Mouse (Mus musculus) liver, embryonic 11.5 days (tissue): ENCODE measurements around the gene Timm8b. TPM values are rescaled to one million over a fixed set of nuclear protein-coding genes. Genes with fewer than 3 reads are reported as not detected.
"Not testable (repeated sequence)": the region's sequence is repeated elsewhere in the genome, so short reads cannot be mapped to it uniquely, and the experiment has no call there.

Experiments used
- ATAC-seq: fragments of 200-750 bp; cut with Nextera tagmentation; replicated peaks from 2 replicates; pipeline ENCODE4 v1.8.0; 2017; ENCODE audit warnings: moderate number of reproducible peaks, mild to moderate bottlenecking, moderate TSS enrichment, moderate library complexity; ENCODE audit not compliant: low FRiP score
- DNase-seq: peaks from one replicate; pipeline ENCODE4 v3.0.0-alpha.2; 2017; ENCODE audit warnings: low spot score
- H3K27ac ChIP-seq: fragments of 300-500 bp; sonication (generic); 2 replicates; pipeline ENCODE4 v1.5.1; 2014; ENCODE audit warnings: mild to moderate bottlenecking, low read depth, low read length, control low read depth
- H3K27me3 ChIP-seq: fragments of 300-500 bp; sonication (generic); replicated peaks from 2 replicates; pipeline ENCODE4 v1.6.1; 2014; ENCODE audit warnings: low read length, mixed read lengths; ENCODE audit not compliant: control insufficient read depth, insufficient read depth
- H3K36me3 ChIP-seq: fragments of 300-500 bp; sonication (generic); 2 replicates; pipeline ENCODE4 v1.6.1; 2014; ENCODE audit warnings: mild to moderate bottlenecking, low read length, moderate library complexity, mixed read lengths; ENCODE audit not compliant: control insufficient read depth, insufficient read depth
- H3K4me1 ChIP-seq: fragments of 300-500 bp; sonication (generic); replicated peaks from 2 replicates; pipeline ENCODE4 v1.6.1; 2014; ENCODE audit warnings: low read length, mixed read lengths; ENCODE audit not compliant: control insufficient read depth, insufficient read depth
- H3K4me2 ChIP-seq: fragments of 300-500 bp; sonication (generic); 2 replicates; pipeline ENCODE4 v1.6.1; 2014; ENCODE audit warnings: mild to moderate bottlenecking, control low read depth, moderate library complexity
- H3K4me3 ChIP-seq: fragments of 300-500 bp; sonication (generic); 2 replicates; pipeline ENCODE4 v1.5.1; 2014; ENCODE audit warnings: low read depth, low read length, control low read depth
- H3K9ac ChIP-seq: fragments of 300-500 bp; sonication (generic); 2 replicates; pipeline ENCODE4 v1.6.1; 2014; ENCODE audit warnings: low read depth, low read length, control low read depth
- H3K9me3 ChIP-seq: fragments of 300-500 bp; sonication (generic); 2 replicates; pipeline ENCODE4 v1.6.1; 2016; ENCODE audit warnings: low read length, inconsistent platforms, mixed read lengths; ENCODE audit not compliant: control insufficient read depth
- WGBS: fragments of 180-500 bp; shearing (Covaris S2); extraction: QIAGEN DNeasy Blood & Tissue Kit; methylation state at CpG from one replicate; pipeline ENCODE4 v1.1.7; 2014; 5-methylcytosine and 5-hydroxymethylcytosine counted together
- polyA plus RNA-seq: library from polyadenylated mRNA; unstranded; fragments of >200 nt; fragmentation: Nextera tagmentation; extraction: Ambion mirVana; gene quantifications from 2 replicates; pipeline ENCODE4 v1.2.1, GENCODE M21; 2014

Timm8b gene
- polyA plus RNA-seq, 1 experiment from 2014 or later: 312 TPM

DNA sequence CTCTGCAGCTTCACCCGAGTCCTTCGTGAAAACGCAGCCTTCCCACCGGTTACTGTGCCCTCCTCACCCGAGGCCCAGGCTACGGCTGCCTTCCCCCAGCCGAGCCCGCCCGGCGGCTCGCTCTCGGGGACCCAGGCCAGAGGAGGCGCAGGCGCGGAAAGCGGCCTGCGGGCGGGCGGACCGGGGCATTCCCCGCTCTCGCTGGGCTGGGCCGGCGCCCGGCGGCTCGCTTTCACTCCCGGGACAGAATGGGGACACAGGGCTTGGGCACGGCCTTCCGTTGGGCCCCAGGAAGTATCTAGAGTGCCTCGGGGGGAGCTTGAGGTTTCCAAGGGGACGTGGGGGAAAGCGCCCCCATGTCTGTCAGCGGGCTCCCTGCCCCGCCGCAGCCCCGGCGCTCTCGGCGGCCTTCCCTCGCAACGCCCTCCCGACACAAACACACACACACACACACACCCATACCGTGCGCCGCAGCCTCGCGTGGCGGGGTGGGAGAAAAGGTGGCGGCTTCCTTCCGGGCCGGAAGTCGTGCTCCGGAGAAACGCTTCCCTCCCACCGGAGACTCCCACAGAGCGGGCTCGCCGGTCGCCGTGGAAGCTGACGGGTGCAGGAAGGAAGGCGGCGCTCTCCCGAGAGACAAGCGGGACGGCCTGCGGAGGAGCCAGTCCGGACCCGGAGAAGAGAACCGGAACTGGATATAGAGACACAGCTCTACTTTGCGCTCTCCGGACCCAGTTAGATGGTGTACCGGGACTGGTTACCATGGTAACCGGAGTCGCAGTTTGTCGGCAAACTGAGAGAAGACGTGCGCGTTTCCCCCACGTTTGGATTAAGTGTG, 13.3 kb downstream of the Timm8b start, which contains the start of the genes Pih1d2 and Nkapd1:
TSS of gene Pih1d2 (plus strand) at position 556 of the 838 bp plus-strand sequence.
TSS of gene Nkapd1 (minus strand) at position 699 of the 838 bp plus-strand sequence.
- H3K27ac ChIP-seq: peak within 1 kb of the TSS; percentile 96
- 0 out of 2 replicates have a peak, but pooled peaks cover 2% of the 10 kb centered on the region for H3K4me1 ChIP-seq
- no peaks in the 10 kb centered on the region for H3K27me3 ChIP-seq
- under 1% methylated on average over 80 of the region's 81 CpGs for WGBS
- peak; percentile 83 for DNase-seq
- ATAC-seq: peak; percentile 92
- no peaks in the 10 kb centered on the region for H3K9me3 ChIP-seq
- peak within 1 kb of the TSS; percentile 70 for H3K4me2 ChIP-seq
- peak within 1 kb of the TSS; percentile 95 for H3K9ac ChIP-seq
- peaks cover 20% of the 10 kb centered on the region for H3K36me3 ChIP-seq
- peak within 1 kb of the TSS; percentile 96 for H3K4me3 ChIP-seq

DNA sequence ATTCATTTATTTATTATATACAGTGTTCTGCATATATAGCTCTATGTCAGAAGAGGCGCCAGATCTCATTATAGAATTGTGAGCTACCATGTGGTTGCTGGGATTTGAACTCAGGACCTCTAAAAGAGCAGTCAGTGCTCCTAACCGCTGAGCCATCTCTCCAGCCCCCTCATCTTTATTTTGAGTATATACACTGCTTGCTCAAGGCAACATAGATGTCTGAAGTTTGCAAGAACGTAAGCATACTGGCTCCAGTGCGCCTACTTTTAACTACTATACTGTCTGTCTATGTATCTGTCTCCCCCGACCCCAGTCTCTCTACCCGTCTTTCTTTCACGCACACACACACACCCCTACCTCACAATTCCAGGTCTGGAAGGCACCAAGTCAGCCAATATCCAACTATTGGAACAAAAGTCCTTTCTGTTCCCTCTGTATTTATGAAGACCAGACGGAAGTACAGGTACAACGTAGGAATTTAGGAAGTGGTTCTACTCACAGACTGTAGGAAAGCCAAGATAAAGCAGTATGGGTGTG, 14.2 kb downstream of the Timm8b start:
- no peak for ATAC-seq
- H3K9ac ChIP-seq: no peak overlapping the region
- H3K9me3 ChIP-seq: no peaks in the 10 kb centered on the region
- H3K36me3 ChIP-seq: peaks cover 14% of the 10 kb centered on the region
- DNase-seq: no peak
- peak overlapping the region; percentile 96 for H3K4me3 ChIP-seq
- H3K4me2 ChIP-seq: peak overlapping the region; percentile 70
- no peaks in the 10 kb centered on the region for H3K27me3 ChIP-seq
- H3K4me1 ChIP-seq: 0 out of 2 replicates have a peak, but pooled peaks cover 2% of the 10 kb centered on the region
- WGBS: 54% methylated on average over 9 of the region's 9 CpGs
- H3K27ac ChIP-seq: no peak overlapping the region

DNA sequence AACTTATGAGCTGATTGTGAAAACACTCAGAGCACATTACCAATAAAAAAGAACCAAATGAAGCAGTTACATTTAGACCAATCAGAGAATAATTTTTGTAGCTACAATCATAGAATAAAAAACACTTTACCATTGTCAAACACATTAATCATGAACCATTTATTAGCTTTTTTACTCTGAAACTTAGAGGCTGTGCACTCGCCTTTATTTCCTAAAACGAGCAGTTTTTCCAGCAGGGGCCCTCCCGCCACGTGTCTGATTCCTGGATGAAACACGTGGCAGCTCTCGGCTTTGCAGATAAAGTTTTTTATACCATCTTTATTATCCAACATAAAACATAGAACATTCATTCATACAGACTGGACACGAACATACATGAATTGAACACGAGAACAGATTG, 27.2 kb downstream of the Timm8b start:
- WGBS: 77% methylated on average over 6 of the region's 8 CpGs
- H3K4me2 ChIP-seq, H3K9ac ChIP-seq, H3K27me3 ChIP-seq, H3K27ac ChIP-seq, ATAC-seq, H3K9me3 ChIP-seq, DNase-seq, H3K4me3 ChIP-seq, H3K4me1 ChIP-seq: not testable (repeated sequence)
- peaks cover 15% of the 10 kb centered on the region for H3K36me3 ChIP-seq

DNA sequence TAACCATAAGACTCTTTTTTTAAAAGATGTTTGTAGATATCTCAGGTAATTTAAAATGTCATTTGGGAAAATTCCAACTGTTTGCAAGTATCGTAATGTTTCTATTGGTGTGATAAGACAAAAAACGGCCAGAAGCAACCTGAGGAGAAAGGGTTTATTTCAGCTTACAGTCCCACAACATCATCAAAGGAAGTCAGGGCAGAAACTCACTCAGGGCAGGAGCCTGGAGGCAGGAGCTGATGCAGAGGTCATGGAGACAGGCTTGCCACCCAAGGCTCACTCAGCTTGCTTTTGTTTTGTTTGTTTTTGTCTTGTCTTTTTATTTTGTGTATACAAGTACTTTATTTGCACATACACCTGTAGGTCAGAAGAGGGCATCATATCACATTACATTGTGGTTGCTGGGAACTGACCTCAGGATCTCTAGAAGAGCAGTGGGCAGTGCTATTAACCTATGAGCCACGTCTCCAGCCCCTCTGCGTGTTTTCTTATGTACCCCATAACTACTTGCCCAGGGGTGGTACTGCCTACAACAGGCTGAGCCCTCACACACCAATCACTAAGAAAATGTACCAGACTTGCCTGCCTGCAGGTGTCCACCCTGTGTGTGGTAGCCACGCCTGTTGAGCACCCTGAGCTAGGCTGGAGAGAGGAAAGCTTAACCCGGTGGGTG, 28.4 kb downstream of the Timm8b start:
- Histone ChIP-seq H3K36me3 (peaks cover 15% of the 10 kb centered on the region), H3K9ac (no peak overlapping the region), H3K27ac (no peak overlapping the region; the same call in 1 of the 2 replicates), H3K9me3 (no peaks in the 10 kb centered on the region), H3K4me1 (0 out of 2 replicates have a peak, but pooled peaks cover 3% of the 10 kb centered on the region), H3K4me3 (no peak overlapping the region), H3K4me2 (no peak overlapping the region), H3K27me3 (no peaks in the 10 kb centered on the region)
- no peak for DNase-seq
- 84% methylated on average over 6 of the region's 6 CpGs for WGBS
- peak; percentile 29 for ATAC-seq

DNA sequence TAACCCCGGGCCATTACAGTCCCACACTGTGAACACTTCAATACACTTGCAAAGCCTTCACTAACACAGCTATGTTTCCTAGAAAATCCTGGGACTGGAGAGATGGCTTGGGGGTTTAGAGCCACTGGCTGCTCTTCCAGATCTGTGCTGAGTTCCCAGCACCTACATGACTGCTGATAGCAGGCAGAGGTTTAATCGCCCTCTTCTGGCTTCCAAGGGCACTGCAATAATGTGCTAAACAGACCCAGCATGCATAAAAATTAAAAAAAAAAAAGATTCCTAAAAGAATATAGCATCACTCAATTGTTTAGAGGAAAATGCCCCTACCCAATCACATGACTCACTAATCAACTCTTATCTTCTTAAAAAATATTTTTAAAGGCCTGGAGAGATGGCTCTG, 29.3 kb downstream of the Timm8b start:
- Histone ChIP-seq H3K4me3 (no peak overlapping the region), H3K9ac (no peak overlapping the region), H3K4me1 (0 out of 2 replicates have a peak, but pooled peaks cover 3% of the 10 kb centered on the region), H3K4me2 (no peak overlapping the region), H3K27me3 (no peaks in the 10 kb centered on the region), H3K27ac (no peak overlapping the region), H3K9me3 (no peaks in the 10 kb centered on the region), H3K36me3 (peaks cover 15% of the 10 kb centered on the region)
- ATAC-seq: no peak
- WGBS: 55% methylated on average over 2 of the region's 2 CpGs
- DNase-seq: no peak

DNA sequence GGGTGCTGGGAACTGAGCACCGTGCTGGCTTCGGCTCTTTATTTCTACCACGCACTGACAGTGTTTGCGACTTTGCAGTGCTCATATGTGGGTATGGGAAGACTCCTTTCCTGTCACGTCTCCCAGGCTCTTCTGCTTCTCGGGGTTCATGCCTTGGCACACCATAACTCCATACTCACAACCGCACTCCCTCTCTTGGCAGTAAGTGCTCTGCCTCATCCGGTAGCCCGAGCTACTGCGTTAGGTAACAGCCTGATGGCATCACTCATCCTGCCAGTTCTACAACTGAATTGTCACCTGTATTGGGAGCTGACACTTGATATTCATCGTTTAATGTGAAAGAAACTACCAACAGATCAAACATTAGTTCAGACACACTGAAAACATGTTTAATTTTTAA, 30.6 kb downstream of the Timm8b start:
- H3K4me1 ChIP-seq: 0 out of 2 replicates have a peak, but pooled peaks cover 3% of the 10 kb centered on the region
- H3K4me2 ChIP-seq: no peak overlapping the region
- 92% methylated on average over 11 of the region's 11 CpGs for WGBS
- no peak overlapping the region for H3K27ac ChIP-seq
- ATAC-seq (no peak), DNase-seq (no peak)
- H3K27me3 ChIP-seq: no peaks in the 10 kb centered on the region
- H3K4me3 ChIP-seq: no peak overlapping the region
- no peaks in the 10 kb centered on the region for H3K9me3 ChIP-seq
- no peak overlapping the region for H3K9ac ChIP-seq
- peaks cover 20% of the 10 kb centered on the region for H3K36me3 ChIP-seq

DNA sequence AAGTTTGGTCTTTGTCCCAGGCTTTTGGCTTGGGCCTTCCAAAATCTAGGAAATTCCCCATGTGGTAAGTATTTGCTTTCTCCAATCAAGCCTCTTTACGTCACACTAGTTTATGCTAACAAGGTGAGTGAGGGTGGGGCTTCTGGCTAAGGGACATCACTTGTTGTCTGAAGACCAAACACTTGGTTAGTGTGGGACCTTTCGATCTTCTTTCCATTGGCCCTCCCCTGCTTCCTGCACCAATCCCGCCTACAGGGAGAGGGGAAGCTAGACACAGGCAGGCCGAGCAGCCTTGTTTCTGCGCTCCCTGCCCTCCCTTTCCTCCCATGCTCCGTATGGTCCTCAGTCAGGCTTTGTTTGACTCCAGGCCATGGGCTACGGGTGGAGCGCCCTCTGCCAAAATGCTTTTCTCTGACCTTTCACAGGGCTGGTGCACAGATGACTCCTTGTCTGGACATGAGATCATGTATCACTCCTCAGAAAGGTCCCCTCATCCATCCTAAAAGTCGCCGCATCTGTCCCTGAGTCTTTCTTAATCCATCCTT, 43.2 kb downstream of the Timm8b start:
- no peaks in the 10 kb centered on the region for H3K27me3 ChIP-seq
- no peak for DNase-seq
- 84% methylated on average over 10 of the region's 10 CpGs for WGBS
- no peaks in the 10 kb centered on the region; the same call in 1 of the 2 replicates for H3K4me1 ChIP-seq
- no peak overlapping the region for H3K4me2 ChIP-seq
- H3K9ac ChIP-seq: no peak overlapping the region
- no peak for ATAC-seq
- peaks cover 55% of the 10 kb centered on the region for H3K36me3 ChIP-seq
- H3K9me3 ChIP-seq: no peaks in the 10 kb centered on the region
- H3K4me3 ChIP-seq: no peak overlapping the region
- H3K27ac ChIP-seq: no peak overlapping the region

DNA sequence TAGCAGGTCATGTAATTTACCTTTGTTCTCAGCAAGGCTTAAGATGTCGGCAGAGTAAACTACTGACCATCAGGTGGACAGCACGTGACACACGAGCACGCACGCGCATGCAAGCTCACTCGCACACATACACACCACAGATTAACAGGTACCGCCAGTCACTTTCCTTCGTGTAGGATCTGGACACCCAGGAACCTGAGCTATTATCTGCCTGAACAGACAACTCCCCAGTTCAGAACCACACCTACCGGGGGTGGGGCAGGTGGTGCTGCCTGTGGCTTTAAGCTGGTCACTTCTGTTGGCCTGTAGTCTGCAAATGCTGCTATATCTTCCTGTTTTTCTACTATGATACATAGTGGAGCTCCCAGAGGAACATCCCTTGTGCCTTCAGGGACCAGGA, 46.8 kb downstream of the Timm8b start:
- peaks cover 44% of the 10 kb centered on the region for H3K36me3 ChIP-seq
- ATAC-seq: peak; percentile 90

More for the DNA sequence above, 46.8 kb downstream of the Timm8b start:
- 76% methylated on average over 10 of the region's 10 CpGs for WGBS
- Histone ChIP-seq H3K27me3 (no peaks in the 10 kb centered on the region), H3K9me3 (no peaks in the 10 kb centered on the region), H3K4me3 (no peak overlapping the region), H3K9ac (no peak overlapping the region), H3K4me2 (no peak overlapping the region), H3K27ac (no peak overlapping the region), H3K4me1 (no peaks in the 10 kb centered on the region; the same call in 1 of the 2 replicates)
- no peak for DNase-seq
